Mouse (Mus musculus) heart, postnatal 0 days (tissue): ENCODE measurements around the gene Itgax.

Experiments used
- CTCF ChIP-seq: IDR thresholded peaks from 2 replicates; pipeline ENCODE4 v1.5.1; 2016; ENCODE audit warnings: antibody characterized with exemption, control low read depth, low read depth
- EP300 ChIP-seq: IDR thresholded peaks from 2 replicates; pipeline ENCODE4 v1.6.1; 2016; ENCODE audit warnings: antibody characterized with exemption, low read depth

DNA sequence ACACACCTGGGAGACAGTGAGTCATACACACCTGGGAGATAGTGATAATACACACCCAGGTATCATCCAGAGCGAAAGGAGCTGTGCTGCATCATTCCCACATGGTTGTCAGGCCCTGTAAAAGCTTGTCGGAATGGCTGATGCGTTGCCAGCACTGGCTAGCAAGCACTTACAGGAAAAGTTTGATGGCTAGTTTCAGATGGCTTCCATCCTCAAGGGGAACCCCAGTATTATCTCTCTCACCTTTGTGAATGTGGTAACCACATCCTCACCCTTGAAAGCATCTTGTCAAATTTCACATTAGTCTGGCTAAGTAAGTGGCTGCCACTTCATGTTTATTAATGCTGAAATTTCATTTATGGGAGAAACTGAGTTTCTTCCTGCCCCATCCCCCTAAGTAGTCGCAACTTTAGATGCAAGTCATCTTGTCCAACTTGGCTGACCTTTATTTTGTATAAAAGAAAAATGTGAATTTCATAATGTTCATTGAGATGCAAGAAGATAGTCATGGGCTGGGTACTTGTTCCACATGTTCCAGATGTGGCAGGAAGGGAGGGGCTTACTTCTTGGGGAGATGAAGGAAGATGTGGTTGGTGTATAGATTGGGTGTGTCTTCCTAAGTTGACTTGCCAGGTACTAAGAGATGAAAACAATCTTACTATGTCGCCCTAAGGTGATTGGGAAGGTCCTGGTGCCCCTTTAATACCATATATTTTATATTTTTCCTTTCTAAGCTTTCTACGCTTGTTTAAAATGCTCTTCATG lies 9.4 kb upstream of the Itgax start:
- TF ChIP-seq CTCF: no peak
- TF ChIP-seq EP300: no peak
